Mouse (Mus musculus) ES-CJ7 (cell line): ENCODE measurements around the gene Osm.

Experiments used
- DNase-seq: peaks from one replicate; pipeline ENCODE4 v3.0.0; 2011; ENCODE audit warnings: low read depth, low spot score

Gene Osm

DNA sequence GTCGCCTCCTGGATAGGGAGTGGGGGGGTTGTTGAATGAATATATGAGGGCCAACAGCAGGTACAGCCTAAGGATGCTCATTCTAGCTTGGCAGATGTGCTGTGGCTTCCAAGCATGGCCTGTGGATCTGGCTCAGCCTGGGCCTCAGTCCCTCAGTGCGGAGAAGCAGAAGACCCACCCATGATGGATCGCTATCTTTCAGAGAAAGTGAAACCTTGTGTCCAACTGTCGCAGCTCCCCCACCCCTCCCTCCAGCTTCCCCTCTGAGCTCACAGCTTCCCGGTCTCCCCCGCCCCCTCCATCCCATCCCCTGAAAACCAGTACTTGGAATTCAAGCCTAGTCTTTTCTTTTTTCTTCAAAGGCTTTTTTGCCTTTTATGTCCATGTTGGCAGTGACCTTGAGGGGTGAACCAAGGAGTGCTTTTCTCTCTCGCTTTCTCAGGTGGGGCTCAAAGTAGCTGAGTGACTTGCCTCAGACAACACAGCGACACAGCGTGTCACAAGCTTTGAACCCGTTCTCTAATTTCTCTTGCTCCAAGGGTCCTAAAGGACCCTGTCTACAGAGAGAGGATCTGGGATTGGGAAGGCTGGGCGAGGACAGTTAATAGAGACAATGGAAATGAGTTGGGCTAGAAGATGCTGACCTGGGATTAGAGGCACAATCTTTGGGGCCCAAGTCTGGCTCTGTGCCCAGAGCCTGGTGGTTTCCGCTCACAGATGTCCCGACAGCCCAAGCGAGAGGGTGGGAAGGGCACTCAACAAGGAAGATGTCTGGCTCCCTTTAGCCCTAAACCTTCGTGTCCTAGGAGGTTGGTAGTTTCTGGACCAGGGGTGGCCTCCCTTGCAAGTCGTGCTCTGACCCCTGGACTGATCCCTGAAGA lies at the start of gene Osm:
Osm (plus strand) TSS at position 756 of the 881 bp plus-strand sequence.
- peak; percentile 69 for DNase-seq

DNA sequence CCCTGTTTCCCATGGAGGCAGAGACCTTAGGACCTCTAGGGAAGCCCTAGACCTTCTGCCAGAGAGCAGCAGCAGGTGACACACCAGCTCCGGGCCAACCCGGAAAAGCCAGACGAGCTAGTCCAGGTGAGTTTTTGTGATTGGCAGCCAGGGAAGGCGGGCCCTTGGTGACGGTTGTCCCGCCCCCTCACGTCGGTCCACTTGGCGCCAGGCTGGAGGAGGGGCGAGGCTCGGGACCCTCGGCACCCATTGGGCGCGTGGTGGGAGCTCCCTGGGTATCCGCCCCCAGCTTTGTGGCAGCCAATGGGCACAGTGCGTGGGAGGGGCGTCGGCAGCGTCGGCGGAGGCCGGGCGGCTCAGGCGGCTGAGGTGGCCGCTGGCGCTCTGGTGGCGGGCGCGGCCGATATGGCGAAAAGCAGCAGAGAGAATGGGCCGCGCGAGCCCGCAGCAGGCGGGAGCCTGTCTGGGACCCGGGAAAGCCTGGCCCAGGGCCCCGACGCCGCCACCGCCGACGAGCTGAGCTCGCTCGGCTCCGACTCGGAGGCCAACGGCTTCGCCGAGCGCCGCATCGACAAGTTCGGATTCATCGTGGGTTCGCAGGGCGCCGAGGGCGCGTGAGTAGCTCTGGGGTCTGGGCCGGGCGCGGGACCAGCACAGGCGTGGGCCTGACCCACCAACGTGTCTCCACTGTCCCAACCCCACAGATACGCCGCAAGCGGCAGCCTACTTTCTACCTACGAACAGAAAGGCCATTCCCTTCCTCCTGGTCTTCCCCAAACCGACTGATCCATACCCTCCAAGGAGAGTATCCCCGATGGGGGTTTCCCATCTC lies 49.5 kb upstream of the Osm start, which contains the start of gene Tbc1d10a:
Tbc1d10a (plus strand) TSS at position 304 of the 832 bp plus-strand sequence.
- DNase-seq, result peak; percentile 97

DNA sequence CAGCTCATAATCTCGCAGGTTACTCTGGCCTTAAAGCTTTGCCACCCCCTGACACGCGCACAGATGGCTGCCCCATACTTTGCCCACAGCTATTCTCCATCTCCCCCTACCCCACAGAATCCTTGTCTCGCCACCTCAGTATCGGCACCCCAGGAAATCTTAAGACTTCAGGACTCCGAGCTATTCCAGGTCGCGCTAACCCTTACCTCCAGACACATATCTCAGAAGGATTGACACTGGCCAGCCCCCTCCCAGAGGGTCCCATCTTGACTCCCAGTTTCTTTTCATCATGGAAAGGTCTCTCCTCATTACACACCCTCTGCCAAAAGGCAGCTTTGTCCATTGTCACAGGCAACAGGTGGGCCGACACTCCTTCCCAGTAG lies 48.9 kb upstream of the Osm start:
- no peak for DNase-seq

DNA sequence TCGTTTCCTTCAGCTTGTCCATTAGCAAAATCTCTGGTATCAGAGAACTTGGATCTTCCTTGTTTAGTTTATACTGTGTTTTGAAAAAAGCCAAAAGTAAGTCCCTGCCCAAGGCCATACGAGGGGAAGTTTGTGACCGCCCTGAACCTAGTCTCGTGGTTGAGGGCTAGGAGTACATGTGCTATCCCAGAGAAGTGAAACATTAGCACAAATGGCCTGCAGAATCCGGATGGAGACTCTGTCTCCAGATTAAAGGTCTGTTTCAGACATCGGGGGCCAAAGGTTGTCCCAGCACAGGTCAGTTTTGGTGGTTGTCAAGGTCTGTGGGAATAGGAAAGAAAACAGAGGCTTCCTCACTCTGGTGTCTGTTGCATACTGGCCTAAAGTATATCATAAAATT lies 47.0 kb upstream of the Osm start:
- no peak for DNase-seq

DNA sequence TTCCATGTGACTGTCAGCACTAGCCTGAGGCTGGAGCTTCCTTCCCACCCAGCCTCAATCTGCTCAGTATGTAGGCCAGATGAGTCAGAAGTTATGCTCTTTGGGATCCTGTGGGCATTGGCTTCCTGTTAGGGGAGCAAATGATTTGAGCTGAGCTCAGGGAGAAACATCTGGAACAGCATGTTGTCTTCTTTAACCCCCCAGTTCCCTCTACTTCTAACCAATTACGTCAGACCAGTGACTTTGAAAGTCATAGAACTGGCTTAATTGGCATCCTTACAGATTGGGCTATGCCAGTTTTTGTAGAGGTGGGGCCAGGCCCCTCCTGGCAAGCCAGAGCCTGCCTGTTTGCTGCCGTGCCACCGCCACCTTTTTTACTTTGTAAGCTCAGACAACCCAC lies 45.5 kb upstream of the Osm start:
- no peak for DNase-seq

DNA sequence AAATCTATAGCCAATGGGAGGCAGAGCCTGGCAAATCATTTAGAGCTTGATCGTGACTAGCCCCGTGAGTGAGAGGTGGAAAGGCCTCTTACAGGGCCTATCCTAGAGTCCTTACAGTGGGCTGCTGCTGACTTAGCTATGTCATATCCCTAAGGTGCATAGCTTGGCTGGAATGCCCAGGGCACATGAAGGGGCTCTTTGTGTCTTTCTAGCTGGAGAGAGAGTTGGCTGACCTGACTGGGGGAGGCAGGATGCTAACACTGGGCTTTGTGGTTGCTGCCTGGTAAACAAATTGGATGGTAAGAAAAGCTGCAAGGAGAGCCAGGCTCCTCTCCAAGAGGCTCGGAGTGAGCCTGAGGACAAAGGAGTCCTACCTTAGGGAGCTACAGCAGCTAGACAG lies 43.5 kb upstream of the Osm start:
- no peak for DNase-seq

DNA sequence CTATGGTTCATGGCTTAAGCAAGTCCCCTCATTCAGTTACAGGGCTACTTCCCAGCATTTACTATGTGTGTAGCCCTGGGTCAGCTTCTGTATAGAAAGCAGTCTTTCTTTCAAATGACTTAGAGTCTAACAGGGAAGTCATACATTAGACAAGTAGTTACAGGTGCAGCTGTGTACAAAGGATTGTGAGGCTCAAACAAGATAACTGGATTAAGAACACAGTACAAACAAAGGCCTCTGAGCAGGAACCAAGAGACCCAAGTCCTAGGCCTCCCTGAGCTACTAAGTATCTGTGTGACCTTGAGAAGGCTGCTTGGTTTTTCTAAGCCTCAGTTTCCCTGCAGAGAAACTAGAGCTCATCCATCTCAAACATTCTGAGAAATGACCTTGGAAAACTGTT lies 42.8 kb upstream of the Osm start:
- no peak for DNase-seq

DNA sequence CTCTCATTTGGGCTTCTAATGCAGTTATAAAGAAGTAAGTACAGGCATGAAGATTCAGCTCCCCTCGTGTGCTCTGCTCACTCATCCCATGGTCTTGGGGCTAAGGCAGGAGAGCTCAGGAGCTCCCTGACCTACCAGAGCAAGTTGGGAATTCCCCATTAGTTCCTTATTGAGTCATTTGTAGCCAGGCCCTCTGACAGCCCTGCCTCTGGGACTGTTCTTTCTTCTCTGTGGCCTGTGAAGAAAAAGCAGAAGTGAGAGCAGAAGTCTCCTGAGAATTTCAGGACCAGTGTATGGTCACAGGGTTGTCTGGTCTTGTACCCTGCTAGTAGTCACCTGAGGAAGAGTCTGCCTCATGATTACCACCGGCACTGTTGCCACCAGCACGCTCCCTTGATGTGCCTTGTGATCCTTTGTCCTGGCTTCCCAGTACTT lies 40.6 kb upstream of the Osm start:
- DNase-seq, result no peak

DNA sequence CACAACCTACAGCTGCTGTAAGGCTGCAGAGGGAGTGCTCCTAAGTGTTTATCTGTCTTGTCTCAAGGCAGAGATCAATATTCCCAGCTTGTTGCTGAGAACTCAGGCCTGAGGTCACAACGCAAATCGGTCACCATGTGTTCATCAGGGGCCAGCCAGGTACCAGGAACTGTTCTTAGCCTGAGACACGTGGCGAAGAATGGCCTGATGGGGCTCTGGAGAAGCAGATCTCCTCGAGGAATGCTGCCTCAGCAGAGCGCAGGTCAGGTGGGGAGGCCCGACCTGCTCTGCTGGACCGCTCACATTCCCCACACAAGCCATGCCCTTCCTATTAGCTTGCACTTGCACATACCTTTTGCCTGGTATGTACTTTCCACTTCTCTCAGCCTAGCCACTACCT lies 39.6 kb upstream of the Osm start:
- DNase-seq, result no peak

DNA sequence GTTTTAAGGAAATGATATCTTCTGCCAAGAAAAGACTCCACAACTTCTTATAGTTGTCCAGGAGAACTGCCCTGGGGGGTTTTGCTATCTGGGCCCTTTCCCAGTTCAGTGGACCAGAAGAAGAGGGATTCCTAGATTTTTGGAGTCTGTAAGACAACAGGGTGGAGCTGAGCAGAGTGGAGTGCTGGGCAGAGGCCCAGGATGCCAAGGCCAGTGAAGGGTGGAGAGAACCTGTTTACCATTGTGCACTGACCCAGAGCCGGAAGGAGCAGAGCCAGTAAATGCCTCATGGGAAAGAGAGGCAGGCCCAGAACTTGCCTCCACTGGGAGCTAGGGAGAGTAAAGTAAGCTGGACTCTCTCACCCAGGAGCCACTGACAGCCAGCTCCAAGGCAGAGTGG lies 38.5 kb upstream of the Osm start:
- no peak for DNase-seq

DNA sequence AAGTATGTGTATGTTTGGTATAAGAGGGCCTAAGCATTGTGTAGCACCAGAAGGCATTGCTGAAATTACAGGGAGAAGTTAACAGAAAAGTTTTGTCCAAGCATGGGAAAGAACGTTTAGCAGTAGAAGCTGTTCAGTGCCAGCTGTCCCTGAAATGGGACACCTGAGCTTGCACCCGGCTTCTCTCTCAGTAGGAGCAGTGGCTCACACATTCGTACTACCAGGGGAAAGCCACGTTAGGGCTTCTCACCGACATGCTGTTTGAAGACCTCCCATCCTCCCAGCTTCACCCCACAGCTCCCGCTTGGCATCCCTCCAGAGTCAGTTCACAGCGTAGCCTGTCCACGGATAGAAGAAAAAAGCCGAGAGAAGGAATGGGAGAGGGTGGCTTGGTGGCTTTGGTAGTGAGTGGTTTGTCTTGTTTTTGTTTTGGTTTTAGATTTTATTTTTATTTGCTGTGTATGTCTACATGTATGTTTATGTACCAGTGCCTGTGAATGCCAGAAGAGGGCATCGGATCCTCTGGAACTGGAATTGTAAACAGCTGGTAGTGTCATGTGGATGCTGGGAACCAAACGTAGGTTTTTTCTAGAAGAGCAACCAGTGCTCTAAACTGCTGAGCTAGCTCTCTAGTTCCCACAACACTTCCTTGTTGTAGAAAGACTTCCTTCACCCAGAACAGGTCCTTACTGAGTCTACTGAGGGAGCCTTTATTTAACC lies 34.1 kb upstream of the Osm start:
- no peak for DNase-seq

DNA sequence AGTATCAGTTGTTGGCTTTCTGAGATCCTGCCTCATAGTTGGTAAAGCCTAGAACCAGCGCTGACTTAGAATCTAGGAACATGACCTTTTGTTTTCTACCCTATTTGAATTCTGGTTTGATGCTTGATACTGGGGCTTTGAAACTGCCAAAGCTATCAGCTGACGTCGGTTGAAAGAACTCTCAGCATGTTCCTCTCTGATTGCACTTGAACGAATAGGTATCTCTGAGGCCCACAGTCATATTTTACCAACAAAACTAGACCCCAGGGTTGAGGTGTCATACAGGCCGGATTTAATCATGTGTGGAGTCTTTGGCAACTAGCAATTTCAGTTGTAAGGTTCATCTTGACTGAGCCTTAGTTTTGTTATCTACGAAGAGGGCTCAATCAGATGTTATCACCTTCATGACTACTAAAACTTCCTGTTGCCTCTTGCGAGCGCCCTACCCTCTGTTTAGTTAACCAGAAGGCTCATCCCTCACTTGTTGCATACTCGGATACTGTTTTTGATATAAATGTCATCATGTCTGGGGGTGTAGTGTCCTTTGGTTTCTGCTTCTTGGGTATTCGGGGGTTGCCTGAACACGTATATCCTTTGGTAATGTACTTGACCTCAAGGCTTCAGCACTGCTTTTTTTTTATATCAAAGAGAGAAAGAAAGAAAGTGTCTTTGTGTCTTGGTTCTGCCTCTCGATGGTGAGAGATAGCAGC lies 33.1 kb upstream of the Osm start:
- no peak for DNase-seq

DNA sequence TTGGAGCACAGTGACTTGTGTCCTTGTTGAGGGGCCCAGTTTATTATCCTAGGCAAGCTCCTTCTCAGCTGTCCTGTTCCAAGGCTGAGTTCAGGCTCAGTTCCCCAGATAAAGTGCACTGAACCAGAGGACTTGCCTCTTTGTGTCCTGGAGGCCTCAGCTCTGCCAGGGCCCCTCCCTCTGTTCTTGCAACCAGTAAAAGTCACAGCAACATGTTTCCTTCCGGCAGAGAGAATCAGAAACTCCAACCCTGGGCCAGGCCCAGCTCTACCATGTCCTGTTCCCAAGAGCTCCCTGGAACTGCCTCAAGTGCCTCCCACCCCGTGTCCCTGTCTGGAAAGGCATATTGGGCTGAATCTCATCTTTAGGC lies 32.5 kb upstream of the Osm start:
- no peak for DNase-seq

DNA sequence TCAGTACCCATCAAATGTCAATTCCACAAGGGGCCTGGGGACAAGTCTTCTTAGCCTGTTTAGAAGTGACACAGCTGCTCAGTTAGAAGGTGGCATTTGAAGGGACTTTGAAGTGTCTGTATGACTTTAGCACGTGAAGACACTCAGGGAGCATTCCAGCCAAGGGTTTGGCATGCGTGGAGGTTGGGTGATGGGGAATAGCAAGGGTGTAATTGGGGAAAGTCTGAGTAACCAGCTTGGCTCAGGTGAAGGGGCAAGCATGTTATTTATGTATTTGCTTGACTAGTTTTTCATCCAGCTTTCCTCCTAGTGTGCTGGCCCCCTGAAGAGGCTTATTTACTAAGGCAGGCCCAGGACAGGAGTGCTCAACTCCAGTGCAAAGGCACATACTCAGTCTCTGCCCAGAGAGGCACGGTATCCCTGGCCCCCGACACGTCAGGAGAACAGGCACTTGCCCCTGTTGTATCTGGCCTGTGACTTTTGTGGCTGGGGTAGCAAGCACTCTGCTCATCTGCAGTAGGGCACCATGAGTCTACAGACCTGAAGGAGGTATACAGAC lies 31.0 kb upstream of the Osm start:
- DNase-seq, result no peak

DNA sequence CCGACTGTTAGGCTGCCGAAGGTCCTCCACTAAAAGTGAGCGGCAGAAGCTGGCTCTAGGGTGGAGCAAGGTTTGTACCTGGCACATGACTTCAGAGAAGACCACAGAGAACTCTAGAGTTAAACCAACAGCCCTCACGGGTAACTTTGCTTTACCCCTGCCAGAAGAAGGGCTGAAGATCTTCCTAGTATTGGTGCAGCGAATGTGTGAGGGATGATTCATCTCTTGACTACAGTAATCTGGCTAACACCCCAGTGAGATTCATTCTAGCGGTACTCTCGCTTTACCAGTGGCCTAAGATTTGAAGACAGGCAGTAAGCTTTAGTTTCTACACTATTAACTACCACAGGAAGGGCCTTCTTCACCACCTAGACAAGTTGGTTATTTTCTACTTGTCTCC lies 30.3 kb upstream of the Osm start:
- DNase-seq, result no peak

DNA sequence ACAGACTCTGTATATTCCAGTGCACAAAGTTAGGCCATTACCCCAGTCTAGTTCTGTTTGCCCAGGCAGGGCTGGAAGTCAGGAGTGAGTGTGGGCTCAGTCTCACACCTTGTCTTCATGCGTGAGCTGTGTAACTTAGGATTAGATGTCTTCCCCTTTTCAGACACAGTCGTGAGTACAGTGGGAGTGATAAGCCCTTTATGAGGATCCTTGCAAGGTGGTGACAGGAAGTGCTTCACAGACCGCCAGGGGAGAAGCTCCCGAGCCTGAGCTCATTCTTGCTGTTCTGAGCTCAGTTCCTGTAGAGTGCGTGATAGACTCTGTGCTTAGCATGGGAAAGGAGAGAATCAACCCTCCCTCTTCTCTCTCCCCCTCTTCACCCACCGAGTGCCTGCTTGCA lies 29.7 kb upstream of the Osm start:
- DNase-seq, result no peak

DNA sequence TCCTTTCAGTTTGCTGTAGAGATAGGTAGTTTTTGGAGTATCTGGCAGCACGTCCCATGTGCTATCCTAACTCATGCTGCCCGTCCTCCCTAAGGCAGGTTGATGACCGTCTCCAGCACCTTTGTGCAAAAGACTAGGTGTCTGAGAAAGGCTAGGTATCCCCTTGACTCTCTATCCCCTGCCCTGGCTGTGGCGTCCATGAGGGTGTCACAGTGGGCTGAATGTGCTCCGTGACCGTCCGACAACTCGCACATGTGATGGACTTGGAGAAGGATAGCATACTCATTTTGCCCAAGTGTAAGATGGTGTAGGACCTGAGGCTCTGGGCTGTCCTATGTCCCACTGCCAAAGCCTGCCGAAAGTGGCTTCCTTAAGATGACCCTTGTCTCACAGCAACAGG lies 28.6 kb upstream of the Osm start:
- DNase-seq, result no peak

DNA sequence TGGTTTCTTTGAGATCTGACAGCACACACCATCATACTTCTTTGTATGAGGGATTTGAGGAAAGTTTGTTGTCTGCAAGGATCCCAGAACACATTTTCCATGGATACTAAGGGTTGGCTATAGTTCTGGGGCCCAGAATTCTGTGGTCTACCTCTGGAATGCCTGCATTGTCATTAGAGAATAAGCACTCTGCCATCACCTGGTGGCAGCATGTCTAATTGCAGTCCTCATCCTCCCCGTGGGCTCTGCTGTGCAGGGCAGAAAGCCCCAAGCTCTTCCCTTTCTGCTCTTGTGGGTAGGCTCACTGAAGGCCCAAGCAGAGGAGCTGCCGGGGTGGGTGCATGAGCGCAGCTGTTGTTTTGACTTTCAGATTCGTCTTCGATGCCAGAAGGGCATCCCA lies 26.7 kb upstream of the Osm start:
- DNase-seq, result no peak

DNA sequence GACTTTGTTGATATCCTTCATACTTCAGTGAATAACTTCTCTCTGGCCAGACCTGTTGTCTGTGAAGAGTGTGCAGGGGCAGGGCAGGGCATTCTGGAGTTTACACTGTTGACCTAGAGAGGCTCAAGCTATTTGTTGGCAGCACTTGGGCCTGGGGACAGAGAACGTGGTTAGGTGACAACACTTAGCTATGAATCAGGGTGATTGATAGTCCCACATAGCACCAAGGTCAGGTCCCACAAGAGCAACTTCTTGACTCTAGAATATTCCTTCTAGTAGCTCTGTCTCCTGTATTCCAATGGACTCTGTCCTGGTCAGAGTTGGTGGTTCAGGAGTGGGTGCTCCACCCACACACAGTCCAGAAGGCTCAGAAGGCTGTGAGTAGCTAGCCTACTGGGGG lies 25.4 kb upstream of the Osm start:
- no peak for DNase-seq

DNA sequence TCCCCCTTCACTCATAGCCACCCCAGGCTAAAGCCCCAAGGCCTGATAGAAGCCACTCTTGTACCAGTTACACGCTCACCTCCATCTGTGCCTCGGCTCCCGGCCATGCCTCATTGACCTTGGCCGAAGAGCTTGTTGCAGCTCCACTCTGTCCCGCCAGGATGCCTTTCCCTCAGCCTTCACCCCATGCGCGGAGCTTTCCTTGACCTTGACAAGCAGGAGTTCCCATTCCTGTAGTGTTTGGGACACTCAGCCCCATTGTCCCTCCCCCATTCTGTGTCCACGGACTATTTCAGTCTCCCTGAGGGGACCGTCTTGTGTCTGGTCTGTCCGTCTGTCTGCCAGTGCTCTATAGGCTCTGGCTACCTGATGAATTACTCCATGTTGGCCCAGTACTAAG lies 23.1 kb upstream of the Osm start:
- no peak for DNase-seq

DNA sequence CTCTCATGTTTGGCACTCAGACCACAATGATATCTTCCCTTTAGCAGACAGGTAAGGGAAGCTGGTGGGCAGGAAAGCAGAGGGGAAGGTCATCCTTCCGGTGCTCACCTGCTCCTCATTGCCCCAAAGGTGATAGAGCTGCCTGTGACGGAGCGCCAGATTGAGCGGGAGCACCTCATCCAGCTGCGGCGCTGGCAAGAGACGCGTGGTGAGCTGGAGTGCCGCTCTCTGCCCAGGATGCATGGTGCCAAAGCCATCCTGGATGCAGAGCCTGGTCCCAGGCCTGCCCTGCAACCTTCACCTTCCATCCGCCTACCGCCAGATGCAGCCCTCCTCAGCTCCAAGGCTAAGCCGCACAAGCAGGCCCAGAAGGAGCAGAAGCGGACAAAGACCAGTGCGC lies 21.6 kb upstream of the Osm start:
- no peak for DNase-seq
